Mouse (Mus musculus) embryonic fibroblast, embryonic 13.5 days (primary cell): ENCODE data around the gene Triobp.

Experiments used
- CTCF ChIP-seq: IDR thresholded peaks from 2 replicates; pipeline ENCODE4 v1.5.1; 2011; ENCODE audit warnings: mild to moderate bottlenecking, control low read depth, low read length, moderate library complexity, borderline replicate concordance; ENCODE audit not compliant: insufficient read depth
- POLR2A ChIP-seq: IDR thresholded peaks from 2 replicates; pipeline ENCODE4 v1.6.1; 2011; ENCODE audit warnings: low read depth, mild to moderate bottlenecking, control low read depth, low read length, moderate library complexity

DNA sequence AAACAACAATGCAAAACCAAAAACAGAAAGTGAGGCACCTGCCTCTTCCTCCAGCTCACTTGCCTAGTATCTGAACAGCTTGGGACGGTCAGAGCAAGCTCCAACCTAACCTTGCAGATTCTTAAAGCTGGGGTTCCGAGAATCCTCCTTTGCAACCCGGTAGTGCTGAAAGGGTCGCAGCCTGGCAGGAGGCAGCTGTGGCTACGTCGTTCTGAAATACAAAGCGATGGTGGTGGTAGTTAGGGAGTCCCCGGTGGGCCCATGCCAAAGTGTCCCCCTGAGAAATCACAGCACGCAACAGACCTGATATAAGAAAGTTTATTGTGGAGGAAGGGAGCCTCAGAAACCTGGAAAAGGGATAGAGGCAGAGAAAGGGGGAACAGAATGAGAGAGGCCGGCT lies 90.8 kb downstream of the Triobp start:
- no peak for TF ChIP-seq POLR2A
- TF ChIP-seq CTCF, result no peak
